Mouse (Mus musculus): ENCODE results near the gene Csnk1d. TPM values are rescaled to one million over a fixed set of nuclear protein-coding genes. Genes with fewer than 3 reads are reported as not detected.

The Csnk1d gene
- polyA plus RNA-seq, 1 experiment from 2014 or later, result 135 TPM

- H3K9ac ChIP-seq, result no peak overlapping the region
- no peaks in the 10 kb centered on the region for H3K9me3 ChIP-seq
- no peak for ATAC-seq (ENCODE audit: low read depth)
- H3K4me3 ChIP-seq, result no peak overlapping the region
- WGBS, result 89% methylated on average over 4 of the region's 4 CpGs
- no peaks in the 10 kb centered on the region for H3K27me3 ChIP-seq
- peaks cover 17% of the 10 kb centered on the region for H3K4me1 ChIP-seq (replicated peaks)
- peaks cover 9% of the 10 kb centered on the region for H3K36me3 ChIP-seq
- H3K27ac ChIP-seq (replicated peaks), result no peak overlapping the region
- no peak overlapping the region for H3K4me2 ChIP-seq
These were observed 62.7 kb downstream of the Csnk1d start for GRCm38 (mm10) chr11:120928468-120928867.

- no peak for ATAC-seq (ENCODE audit: low read depth)
- Histone ChIP-seq H3K4me2 (no peak overlapping the region), H3K4me1 (replicated peaks) (no peaks in the 10 kb centered on the region), H3K9ac (no peak overlapping the region), H3K27me3 (no peaks in the 10 kb centered on the region), H3K36me3 (peaks cover 48% of the 10 kb centered on the region), H3K4me3 (no peak overlapping the region), H3K27ac (replicated peaks) (no peak overlapping the region), H3K9me3 (no peaks in the 10 kb centered on the region)
- 93% methylated on average over 3 of the region's 3 CpGs for WGBS
These were observed 68.6 kb downstream of the Csnk1d start for GRCm38 (mm10) chr11:120922528-120922927.

GRCm38 (mm10) chr11:120917756-120918155, 73.4 kb downstream of the Csnk1d start:
- Histone ChIP-seq H3K9me3 (no peaks in the 10 kb centered on the region), H3K27ac (replicated peaks) (no peak overlapping the region), H3K4me2 (no peak overlapping the region), H3K4me3 (no peak overlapping the region), H3K27me3 (no peaks in the 10 kb centered on the region), H3K36me3 (peaks cover 49% of the 10 kb centered on the region), H3K9ac (no peak overlapping the region), H3K4me1 (replicated peaks) (no peaks in the 10 kb centered on the region)
- ATAC-seq (ENCODE audit: low read depth), result no peak
- 93% methylated on average over 5 of the region's 5 CpGs for WGBS

- H3K27me3 ChIP-seq, result no peaks in the 10 kb centered on the region
- no peaks in the 10 kb centered on the region for H3K4me1 ChIP-seq (replicated peaks)
- no peak overlapping the region for H3K4me3 ChIP-seq
- peaks cover 44% of the 10 kb centered on the region for H3K36me3 ChIP-seq
- H3K4me2 ChIP-seq, result no peak overlapping the region
- no peak overlapping the region for H3K27ac ChIP-seq (replicated peaks)
- 83% methylated on average over 3 of the region's 3 CpGs for WGBS
- no peak overlapping the region for H3K9ac ChIP-seq
- ATAC-seq (ENCODE audit: low read depth), result no peak
- H3K9me3 ChIP-seq, result no peaks in the 10 kb centered on the region
These were observed 74.7 kb downstream of the Csnk1d start for GRCm38 (mm10) chr11:120916477-120916876.

- ATAC-seq (ENCODE audit: low read depth), result no peak
- H3K27ac ChIP-seq (replicated peaks), result no peak overlapping the region
- H3K4me3 ChIP-seq, result no peak overlapping the region
- no peaks in the 10 kb centered on the region for H3K9me3 ChIP-seq
- 94% methylated on average over 4 of the region's 4 CpGs for WGBS
- H3K9ac ChIP-seq, result no peak overlapping the region
- no peak overlapping the region for H3K4me2 ChIP-seq
- H3K36me3 ChIP-seq, result peaks cover 20% of the 10 kb centered on the region
- no peaks in the 10 kb centered on the region for H3K27me3 ChIP-seq
- no peaks in the 10 kb centered on the region for H3K4me1 ChIP-seq (replicated peaks)
These were observed 77.3 kb downstream of the Csnk1d start for GRCm38 (mm10) chr11:120913796-120914195.

Other genes starting within 250 kb of the Csnk1d start
- gene Hmga1b, start 228.5 kb downstream of the Csnk1d start, polyA plus RNA-seq (2015; fragmentation: Nextera tagmentation; extraction: Ambion mirVana), result 2.4 and 2.5 TPM in 2 replicates
- 89.7 and 105 TPM in 2 replicates for gene Rfng, start 207.1 kb downstream of the Csnk1d start, polyA plus RNA-seq (2015; fragmentation: Nextera tagmentation; extraction: Ambion mirVana)
- 243 and 255 TPM in 2 replicates for gene Gps1, start 207.1 kb downstream of the Csnk1d start, polyA plus RNA-seq (2015; fragmentation: Nextera tagmentation; extraction: Ambion mirVana)
- gene Dus1l, start 194.9 kb downstream of the Csnk1d start, polyA plus RNA-seq (2015; fragmentation: Nextera tagmentation; extraction: Ambion mirVana), result 39.8 and 49.0 TPM in 2 replicates
- 63.8 and 67.4 TPM in 2 replicates for gene Fasn, start 166.8 kb downstream of the Csnk1d start, polyA plus RNA-seq (2015; fragmentation: Nextera tagmentation; extraction: Ambion mirVana)
- 3.9 and 4.2 TPM in 2 replicates for gene Ccdc57, start 58.5 kb downstream of the Csnk1d start, polyA plus RNA-seq (2015; fragmentation: Nextera tagmentation; extraction: Ambion mirVana)
- gene Slc16a3, start 42.9 kb downstream of the Csnk1d start, polyA plus RNA-seq (2015; fragmentation: Nextera tagmentation; extraction: Ambion mirVana), result 12.7 and 16.8 TPM in 2 replicates
- 0.20 TPM in 1 of 2 replicates, not detected in the other for gene Cd7, start 48.1 kb upstream of the Csnk1d start, polyA plus RNA-seq (2015; fragmentation: Nextera tagmentation; extraction: Ambion mirVana)
- gene Sectm1b, start 72.2 kb upstream of the Csnk1d start, polyA plus RNA-seq (2015; fragmentation: Nextera tagmentation; extraction: Ambion mirVana), result not detected in 2 replicates
- not detected in 2 replicates for gene Sectm1a, start 89.9 kb upstream of the Csnk1d start, polyA plus RNA-seq (2015; fragmentation: Nextera tagmentation; extraction: Ambion mirVana)
- gene Tex19.2, start 127.3 kb upstream of the Csnk1d start, polyA plus RNA-seq (2015; fragmentation: Nextera tagmentation; extraction: Ambion mirVana), result not detected in 2 replicates
- gene Tex19.1, start 154.8 kb upstream of the Csnk1d start, polyA plus RNA-seq (2015; fragmentation: Nextera tagmentation; extraction: Ambion mirVana), result not detected in 2 replicates
- gene Uts2r, start 168.9 kb upstream of the Csnk1d start, polyA plus RNA-seq (2015; fragmentation: Nextera tagmentation; extraction: Ambion mirVana), result 0.47 and 0.56 TPM in 2 replicates
- 16.8 and 17.8 TPM in 2 replicates for gene Hexdc, start 213.1 kb upstream of the Csnk1d start, polyA plus RNA-seq (2015; fragmentation: Nextera tagmentation; extraction: Ambion mirVana)
- gene Ogfod3, start 213.4 kb upstream of the Csnk1d start, polyA plus RNA-seq (2015; fragmentation: Nextera tagmentation; extraction: Ambion mirVana), result 26.3 and 28.8 TPM in 2 replicates
- 36.9 and 40.4 TPM in 2 replicates for gene Cybc1, start 238.0 kb upstream of the Csnk1d start, polyA plus RNA-seq (2015; fragmentation: Nextera tagmentation; extraction: Ambion mirVana)
- 104 and 112 TPM in 2 replicates for gene Narf, start 245.9 kb upstream of the Csnk1d start, polyA plus RNA-seq (2015; fragmentation: Nextera tagmentation; extraction: Ambion mirVana)

Measured in neural tube, embryonic 13.5 days (tissue).